Mouse (Mus musculus): Measurements from ENCODE around the gene Olfr459. TPM values are rescaled to one million over a fixed set of nuclear protein-coding genes. Genes with fewer than 3 reads are reported as not detected.

Olfr459 gene
- total RNA-seq (2021): not detected
- long read RNA-seq, experiment 1: 0 reads
- long read RNA-seq, experiment 2: 0 reads

DNA sequence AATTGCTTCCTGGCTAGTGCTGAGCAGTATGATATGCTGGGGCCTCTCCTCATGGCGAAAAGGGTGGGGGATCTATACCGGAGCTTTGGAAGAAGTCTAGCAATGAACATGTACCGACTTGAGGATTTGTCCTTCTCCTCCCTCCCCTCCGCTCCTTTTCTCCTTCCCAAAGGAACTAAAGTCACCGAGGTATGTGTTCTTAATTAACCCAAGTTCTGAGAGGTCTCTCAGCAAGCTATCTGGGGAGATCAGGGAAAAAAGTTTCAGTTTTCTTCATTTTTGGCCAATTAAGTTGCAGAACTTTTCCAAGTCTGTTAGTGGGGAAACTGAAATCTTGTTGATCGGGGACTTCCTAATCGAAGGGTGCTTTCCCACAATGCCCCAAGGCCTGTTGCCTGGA, at the start of gene Olfr459:
TSS of gene Olfr459 (minus strand) at position 101 of the 400 bp plus-strand sequence.
- intact Hi-C loops (cut with DNase I): no loop called here
- DNase-seq: no peak

DNA sequence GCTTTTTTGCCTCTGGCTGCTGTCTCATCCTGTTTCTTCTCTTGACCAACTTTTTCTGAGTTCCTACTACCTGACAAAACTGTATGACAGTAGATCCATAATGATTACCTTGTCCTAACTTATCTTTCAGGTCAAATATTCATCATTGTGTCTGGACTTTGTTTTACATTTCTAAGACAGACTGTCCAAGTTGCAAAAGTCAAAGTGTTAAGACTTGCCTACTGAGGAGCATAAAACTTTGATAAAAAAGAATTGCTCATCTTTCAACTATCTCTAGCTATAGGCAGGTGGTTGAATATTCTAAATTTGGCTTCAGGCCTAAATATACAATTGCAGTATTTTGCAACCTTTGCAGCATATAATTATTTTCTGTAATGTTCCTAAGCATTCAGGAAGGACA, 49.1 kb upstream of the Olfr459 start:
- intact Hi-C loops (cut with DNase I): no loop called here
- no peak for DNase-seq

DNA sequence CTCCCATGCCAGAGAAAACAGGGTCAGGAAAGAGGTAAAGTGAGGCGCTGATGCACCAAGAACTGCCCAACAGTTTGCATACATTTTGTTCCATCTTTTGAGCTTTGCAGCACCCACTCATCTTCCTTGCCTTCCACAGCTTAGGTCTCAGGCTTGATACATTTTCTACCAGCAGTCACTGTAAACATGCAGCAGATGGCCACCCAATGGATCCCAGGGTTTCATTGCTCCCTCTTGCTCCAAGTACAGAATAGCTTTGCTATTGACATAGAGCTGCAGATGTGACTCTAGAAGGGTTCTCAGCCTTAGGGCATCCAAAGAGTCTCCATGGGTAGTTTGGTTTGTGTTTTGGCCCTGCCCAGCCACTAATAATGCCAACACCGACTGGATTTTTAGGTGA, 11.7 kb upstream of the Olfr459 start:
- intact Hi-C loops (cut with DNase I): no loop called here
- DNase-seq: no peak

DNA sequence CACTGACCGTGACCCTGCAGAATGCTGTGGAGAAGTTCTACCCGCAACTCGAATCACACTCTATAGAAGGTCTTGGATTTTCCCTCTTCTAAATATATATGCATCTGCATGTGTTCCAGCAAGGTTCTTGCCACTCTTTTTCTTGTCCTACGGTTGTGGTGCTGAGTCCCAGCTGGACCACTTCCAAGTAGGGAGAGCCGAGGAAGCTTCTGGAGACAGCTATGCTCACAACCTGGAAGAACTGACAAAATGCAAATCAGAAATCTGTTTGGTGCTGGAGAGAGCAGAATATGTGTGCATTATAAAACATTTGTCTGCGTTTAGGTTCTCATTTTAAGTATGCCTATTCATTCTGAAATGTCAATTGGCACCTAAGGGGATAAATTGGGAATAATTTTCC, 744 bp upstream of the Olfr459 start:
- intact Hi-C loops (cut with DNase I): no loop called here
- no peak for DNase-seq

DNA sequence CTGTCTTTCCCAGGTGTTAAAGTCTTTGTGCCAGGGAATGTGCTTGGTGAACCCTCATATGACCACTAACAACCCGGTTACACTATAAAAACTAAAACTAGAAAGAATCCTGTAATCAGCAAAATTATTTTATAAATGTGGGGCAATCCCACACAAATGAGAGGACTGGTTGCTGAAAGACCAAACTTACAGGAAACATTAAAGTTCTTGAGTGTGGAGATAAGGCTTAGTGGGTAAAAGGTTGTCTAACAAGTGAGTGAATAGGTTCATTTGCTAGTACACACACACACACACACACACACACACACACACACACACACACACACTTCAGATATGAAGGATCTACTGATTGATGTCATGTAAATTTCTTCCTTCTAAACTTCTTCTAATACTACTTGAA, 5.1 kb downstream of the Olfr459 start:
- intact Hi-C loops (cut with DNase I): no loop called here
- DNase-seq: no peak

DNA sequence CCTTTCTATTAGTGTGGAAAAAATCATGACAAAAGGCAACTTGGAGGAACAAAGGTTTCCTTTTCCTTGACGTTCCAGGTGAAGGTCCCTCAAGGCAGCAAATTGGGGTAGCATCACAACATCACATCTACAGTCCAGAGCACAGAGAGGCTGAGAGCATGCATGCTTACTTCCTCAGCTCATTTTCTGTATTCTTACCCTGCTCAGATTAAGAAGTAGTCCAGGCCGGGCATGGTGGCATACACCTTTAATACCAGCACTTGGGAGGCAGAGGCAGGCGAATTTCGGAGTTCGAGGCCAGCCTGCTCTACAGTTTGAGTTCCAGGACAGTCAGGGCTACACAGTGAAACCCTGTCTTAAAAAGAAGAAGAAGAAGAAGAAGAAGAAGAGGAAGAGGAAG, 10.7 kb downstream of the Olfr459 start:
- intact Hi-C loops (cut with DNase I): loop anchor here (5.0 kb wide), 1 partner anchor 818 kb away; no protein-coding TSS in a partner anchor
- DNase-seq: no peak

DNA sequence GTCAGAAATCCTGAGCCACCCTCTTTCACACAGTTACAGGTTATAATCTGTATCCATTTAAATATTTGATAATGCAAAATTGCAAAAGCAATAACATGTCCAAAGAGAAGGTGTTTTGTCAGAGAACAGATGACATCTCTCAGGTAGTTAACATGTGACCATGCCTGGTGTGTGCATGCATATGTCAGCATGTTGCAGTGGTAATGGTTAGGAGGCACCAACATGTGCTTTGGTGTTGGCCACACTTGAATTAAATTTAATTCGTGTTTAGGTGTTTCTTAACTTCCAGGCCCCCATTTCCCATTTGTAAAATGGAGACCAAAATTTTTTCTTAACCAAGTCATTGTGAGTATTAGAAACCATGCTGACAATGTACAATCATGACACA, 12.6 kb downstream of the Olfr459 start:
- DNase-seq: no peak
- intact Hi-C loops (cut with DNase I): loop anchor here (5.0 kb wide), 1 partner anchor 820 kb away; no protein-coding TSS in a partner anchor

DNA sequence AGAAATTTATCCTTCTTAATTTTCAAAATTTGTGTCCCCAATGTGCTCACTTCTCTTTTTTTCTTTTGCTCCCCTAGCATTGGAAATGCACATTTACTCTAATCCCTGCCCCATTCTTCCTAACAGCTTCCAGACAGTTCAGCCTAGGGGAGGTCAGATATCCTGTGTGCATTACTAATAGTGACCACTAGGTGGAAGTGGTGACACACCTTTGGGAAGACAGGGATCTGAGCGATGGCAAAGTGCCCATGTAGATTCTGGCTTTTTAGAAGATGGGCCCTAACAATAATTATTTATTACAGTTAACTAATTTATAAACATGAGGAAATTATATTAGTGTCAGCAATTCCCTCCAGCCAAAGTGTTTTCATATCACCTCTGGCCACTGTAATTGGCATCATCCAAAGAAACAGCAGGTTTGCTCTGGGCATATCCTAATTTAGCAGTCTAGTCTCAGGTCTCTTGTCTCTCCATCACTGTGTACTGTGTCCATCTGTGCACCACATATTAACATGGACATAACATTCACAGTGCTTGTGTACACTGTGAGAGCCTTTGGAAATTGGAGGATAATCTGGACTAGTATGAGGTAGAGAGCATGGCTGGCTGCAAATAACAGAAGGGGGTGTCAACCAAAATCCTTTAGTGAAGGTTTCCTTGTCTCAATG, 13.1 kb downstream of the Olfr459 start:
- intact Hi-C loops (cut with DNase I): loop anchor here (5.0 kb wide), 1 partner anchor 820 kb away; no protein-coding TSS in a partner anchor
- DNase-seq: peak in 1 of 2 experiments; percentile 6

DNA sequence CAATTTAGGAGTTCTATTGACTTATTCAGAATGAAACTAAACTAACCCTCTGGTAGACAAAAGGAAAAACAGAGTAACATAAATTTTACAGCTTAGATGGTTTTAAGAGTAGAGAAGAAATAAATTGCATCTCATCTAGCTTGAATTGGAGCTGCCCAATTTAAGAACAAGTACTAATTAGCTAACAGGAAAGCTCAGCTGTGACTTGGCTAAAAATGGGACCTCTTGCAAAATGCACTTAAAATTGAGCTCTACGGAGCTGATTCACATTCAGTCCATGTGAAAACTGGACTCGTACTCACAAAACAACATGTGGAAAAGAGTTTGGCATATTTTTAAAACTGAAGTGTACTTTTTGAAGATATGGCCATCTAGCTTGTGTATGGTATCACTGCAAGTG, 15.4 kb downstream of the Olfr459 start:
- DNase-seq: no peak
- intact Hi-C loops (cut with DNase I): loop anchor here (5.0 kb wide), 1 partner anchor 823 kb away; no protein-coding TSS in a partner anchor

DNA sequence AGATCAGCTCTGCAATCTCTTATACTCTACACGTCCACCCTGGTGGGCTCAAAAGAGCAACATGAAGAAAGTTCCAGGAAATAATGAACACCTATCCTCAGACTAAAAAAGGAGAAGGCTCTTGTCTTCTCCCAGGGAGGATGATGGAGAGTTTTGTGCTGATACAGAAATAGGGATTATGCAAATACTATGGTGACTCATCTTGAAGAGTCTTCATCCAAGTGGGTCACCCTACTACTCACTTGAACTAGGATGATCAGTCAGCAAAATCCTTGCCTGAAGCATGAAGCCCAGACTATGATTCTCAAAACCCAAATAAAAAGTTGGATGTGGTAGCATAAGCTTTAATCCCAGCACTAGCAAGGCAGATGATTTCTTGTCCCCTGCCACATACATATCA, 16.6 kb downstream of the Olfr459 start:
- no peak for DNase-seq
- intact Hi-C loops (cut with DNase I): no loop called here

DNA sequence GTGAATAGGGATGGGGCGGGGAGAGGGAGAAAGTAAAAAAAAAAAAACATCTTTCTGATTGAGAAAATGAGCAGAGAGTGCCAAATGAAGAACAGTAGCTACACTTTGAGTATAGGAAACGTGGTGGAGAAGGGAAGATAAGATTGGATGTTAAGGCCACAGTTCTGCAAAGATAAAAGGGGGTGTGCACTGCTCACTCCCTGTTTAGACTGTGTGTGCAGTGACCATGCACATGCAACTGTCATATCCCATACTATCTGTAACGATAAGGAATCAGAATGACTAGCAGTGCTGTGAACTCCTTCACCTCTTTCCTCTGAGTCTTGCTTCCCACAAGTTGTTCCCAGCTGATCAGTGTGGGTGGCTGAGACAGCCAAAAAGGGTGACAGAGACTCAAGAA, 17.8 kb downstream of the Olfr459 start:
- no peak for DNase-seq
- intact Hi-C loops (cut with DNase I): no loop called here

DNA sequence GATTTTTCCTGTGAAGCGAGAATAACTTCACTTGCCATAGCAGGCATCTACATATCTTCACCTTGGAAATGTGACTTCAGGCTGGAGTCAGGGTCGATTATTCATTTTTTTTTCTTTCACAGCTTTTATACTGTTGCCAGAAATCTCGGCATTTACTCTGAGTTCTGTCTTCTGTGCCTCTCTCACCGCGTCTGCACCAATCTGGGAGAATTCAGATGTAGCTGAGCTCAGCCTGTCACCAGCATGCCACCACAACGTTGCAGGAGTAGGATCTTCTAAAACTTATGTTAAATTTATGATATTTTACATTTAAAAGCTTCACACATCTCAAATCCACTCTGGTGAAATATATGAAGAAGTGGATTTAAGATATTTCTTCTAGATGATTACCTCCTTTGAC, 20.4 kb downstream of the Olfr459 start:
- intact Hi-C loops (cut with DNase I): no loop called here
- no peak for DNase-seq

DNA sequence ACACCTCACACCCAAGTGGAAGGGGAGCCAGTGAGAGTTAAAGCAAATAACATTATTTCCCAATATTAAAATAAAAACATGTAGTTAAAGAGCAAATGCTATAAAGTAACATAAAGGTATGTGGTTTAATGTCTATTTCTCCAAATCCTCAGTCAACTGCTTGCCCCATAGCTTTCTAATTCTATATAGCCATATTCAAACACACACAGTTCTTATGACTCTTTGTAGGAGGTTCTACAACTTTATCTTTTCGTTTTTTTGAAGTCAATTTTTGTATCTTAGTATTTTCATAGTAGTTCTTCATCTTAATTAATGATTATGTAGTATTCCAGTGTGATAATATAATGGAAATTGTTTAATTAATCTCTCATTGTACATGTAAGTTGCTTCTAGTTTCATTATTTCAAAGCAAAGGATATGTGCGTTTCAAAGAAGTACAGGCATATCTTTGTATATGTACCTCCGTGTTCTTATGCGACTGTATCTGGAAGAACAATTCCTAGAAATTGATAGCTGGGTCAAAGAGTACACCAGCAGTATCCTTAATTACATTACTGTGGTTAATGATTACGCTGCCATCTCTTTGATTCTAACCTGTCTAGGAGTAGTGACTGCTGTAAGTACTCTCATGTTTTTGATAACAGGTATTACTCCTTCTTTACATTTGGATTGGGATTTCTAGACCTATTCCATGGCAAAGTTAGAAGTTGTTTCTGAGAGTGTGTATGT, 30.1 kb downstream of the Olfr459 start:
- DNase-seq: no peak
- intact Hi-C loops (cut with DNase I): no loop called here

DNA sequence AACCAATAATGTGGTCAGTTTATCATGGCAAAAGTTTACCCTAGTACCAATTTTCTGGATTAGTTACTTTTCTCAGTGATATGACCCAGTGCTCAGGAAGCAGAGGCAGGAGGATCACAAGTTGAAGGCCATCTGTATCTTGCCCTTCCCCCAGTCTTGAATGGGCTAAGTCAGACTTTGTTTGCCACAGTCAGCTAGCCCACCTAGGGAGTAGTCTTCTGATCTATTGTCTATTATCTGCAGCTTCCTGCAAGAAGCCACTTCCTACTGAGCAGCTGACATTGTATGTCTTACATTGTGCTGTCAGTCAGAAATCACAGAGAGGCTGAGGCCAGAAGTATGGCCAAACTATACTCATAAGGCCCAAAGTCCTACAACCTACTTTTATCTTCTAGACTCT, 33.9 kb downstream of the Olfr459 start:
- no peak for DNase-seq
- intact Hi-C loops (cut with DNase I): no loop called here

DNA sequence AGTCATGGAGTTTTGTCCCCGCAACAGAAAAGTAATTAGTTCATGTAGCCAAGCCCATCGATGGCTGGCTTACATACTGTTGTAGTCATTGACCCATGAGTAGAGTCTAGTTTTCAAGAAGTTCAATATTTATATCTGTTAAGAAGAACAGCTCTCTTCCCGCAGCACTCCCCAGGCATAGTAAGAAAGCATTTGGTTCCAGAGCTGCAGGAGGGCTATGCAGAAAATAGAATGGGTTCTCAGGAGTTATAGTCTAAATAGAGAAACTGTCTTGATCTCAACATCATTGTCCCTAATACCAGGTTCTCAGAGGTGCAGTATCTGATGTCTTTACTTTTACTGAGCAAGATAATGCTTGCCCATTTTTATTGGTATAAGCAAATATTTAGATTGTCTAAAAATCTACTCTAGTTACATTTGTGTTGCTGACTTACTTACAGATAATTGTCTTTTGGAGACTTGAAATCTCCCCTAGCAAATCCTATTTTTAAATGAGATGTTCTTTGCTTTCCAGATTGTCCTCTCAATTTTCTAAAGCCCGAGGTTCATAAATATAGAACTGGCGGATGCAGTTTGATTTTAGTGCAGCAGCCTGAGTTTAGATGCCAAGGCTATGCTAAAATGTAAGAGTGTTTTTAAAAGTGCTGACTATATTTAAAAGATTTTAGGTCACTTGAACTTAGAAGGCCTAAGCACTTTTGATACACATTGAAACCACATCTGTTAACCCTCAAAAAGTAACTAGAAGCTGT, 40.1 kb downstream of the Olfr459 start:
- intact Hi-C loops (cut with DNase I): no loop called here
- DNase-seq: no peak

DNA sequence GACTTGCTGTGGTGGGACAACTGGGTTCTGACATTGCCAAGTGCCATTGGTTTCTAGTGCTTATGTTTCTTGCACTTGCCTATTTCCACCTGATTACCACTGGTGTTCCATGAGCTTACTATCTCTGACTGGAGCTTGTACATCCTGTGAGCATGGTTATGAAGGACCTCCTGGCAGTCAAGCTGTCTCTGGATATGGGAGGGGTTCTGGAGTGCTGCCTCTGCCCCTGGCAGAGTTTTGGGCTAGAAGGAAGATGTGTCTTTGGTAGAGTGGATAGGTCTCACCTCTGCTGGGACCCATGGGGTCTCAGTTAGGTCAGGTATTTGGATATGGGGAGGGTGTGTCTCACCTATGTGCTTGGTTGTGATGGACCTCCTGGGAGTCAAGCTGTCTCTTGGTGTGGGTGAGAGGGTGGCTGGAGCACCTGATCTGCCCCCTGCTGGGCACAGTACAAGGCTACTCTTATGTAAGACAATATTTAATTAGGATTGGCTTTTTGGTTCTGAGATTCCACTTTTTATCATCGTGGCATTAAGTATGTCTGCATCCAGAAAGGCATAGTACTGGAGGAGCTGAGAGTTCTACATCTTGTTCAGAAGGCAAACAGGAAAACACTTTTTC, 46.9 kb downstream of the Olfr459 start:
- intact Hi-C loops (cut with DNase I): no loop called here
- DNase-seq: no peak

DNA sequence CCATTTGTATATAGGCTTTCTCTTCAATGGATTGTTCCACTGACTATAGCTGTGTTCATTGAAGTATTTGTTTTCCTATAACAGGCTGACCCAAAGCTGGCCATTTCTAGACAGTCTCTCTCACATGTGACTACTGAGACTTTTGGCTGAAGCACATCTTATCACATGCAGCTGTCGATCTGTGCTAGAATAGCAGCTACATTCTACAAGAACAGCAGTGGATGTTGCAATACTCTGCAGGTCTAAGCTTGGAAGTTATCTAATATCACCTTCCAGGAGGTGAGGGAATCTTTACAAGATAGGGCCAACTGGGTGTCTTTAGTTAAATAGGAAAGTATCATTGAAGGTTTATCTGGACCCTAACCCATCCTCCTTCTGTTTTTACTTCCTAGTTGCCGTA, 53.5 kb downstream of the Olfr459 start:
- no peak for DNase-seq
- intact Hi-C loops (cut with DNase I): no loop called here
